Mouse (Mus musculus): ENCODE measurements around the gene Mob1a. TPM values are rescaled to one million over a fixed set of nuclear protein-coding genes. Genes with fewer than 3 reads are reported as not detected.

The Mob1a gene
- 10 to 100 TPM; 36.6 to 42.8 TPM for total RNA-seq (2021)
- long read RNA-seq, experiment 1, full-length matches to known transcripts = 7 of 23 reads
- long read RNA-seq, experiment 1, partial matches to known transcripts = 2 of 23 reads
- long read RNA-seq, experiment 1, other reads (novel, unspliced or antisense) = 14 of 23 reads
- long read RNA-seq, experiment 2, full-length matches to known transcripts = 6 of 17 reads
- long read RNA-seq, experiment 2, partial matches to known transcripts = 1 of 17 reads
- long read RNA-seq, experiment 2, other reads (novel, unspliced or antisense) = 10 of 17 reads

GRCm38 (mm10) chr6:83325525-83326393 is at the start of gene Mob1a, which contains the start of gene Mthfd2:
Mob1a (plus strand) TSS chr6:83326016.
Mthfd2 (minus strand) TSS chr6:83325908.
- DNase-seq (ENCODE audit: low spot score in 2 of 2) = peak; percentile 87 to 94

GRCm38 (mm10) chr6:83277151-83277550 is 48.7 kb upstream of the Mob1a start:
- no peak for DNase-seq (ENCODE audit: low spot score in 2 of 2)

- DNase-seq (ENCODE audit: low spot score in 2 of 2) = no peak
Measured at GRCm38 (mm10) chr6:83278881-83279280, 46.9 kb upstream of the Mob1a start.

- no peak for DNase-seq (ENCODE audit: low spot score in 2 of 2)
Measured at GRCm38 (mm10) chr6:83280256-83280955, 45.4 kb upstream of the Mob1a start.

GRCm38 (mm10) chr6:83300447-83301229 is 25.2 kb upstream of the Mob1a start:
- DNase-seq (ENCODE audit: low spot score in 2 of 2) = no peak

- no peak for DNase-seq (ENCODE audit: low spot score in 2 of 2)
Measured at GRCm38 (mm10) chr6:83301294-83301693, 24.5 kb upstream of the Mob1a start.

GRCm38 (mm10) chr6:83302264-83302663 is 23.6 kb upstream of the Mob1a start:
- DNase-seq (ENCODE audit: low spot score in 2 of 2) = no peak

- DNase-seq (ENCODE audit: low spot score in 2 of 2) = no peak
Measured at GRCm38 (mm10) chr6:83309017-83309416, 16.8 kb upstream of the Mob1a start.

- DNase-seq (ENCODE audit: low spot score in 2 of 2) = no peak
Measured at GRCm38 (mm10) chr6:83311206-83311605, 14.6 kb upstream of the Mob1a start.

GRCm38 (mm10) chr6:83312021-83312420 is 13.8 kb upstream of the Mob1a start:
- DNase-seq (ENCODE audit: low spot score in 2 of 2) = no peak

GRCm38 (mm10) chr6:83312514-83312913 is 13.3 kb upstream of the Mob1a start:
- DNase-seq (ENCODE audit: low spot score in 2 of 2) = no peak

- DNase-seq (ENCODE audit: low spot score in 2 of 2) = no peak
Measured at GRCm38 (mm10) chr6:83315293-83315692, 10.5 kb upstream of the Mob1a start.

- DNase-seq (ENCODE audit: low spot score in 2 of 2) = no peak
Measured at GRCm38 (mm10) chr6:83316022-83316421, 9.8 kb upstream of the Mob1a start.

GRCm38 (mm10) chr6:83317108-83317741 is 8.6 kb upstream of the Mob1a start:
- peak; percentile 81 to 91 for DNase-seq (ENCODE audit: low spot score in 2 of 2)

- no peak for DNase-seq (ENCODE audit: low spot score in 2 of 2)
Measured at GRCm38 (mm10) chr6:83321927-83322326, 3.9 kb upstream of the Mob1a start.

GRCm38 (mm10) chr6:83322794-83323193 is 3.0 kb upstream of the Mob1a start:
- no peak for DNase-seq (ENCODE audit: low spot score in 2 of 2)

- no peak for DNase-seq (ENCODE audit: low spot score in 2 of 2)
Measured at GRCm38 (mm10) chr6:83323652-83324419, 2.0 kb upstream of the Mob1a start.

- no peak for DNase-seq (ENCODE audit: low spot score in 2 of 2)
Measured at GRCm38 (mm10) chr6:83326394-83326736, 549 bp downstream of the Mob1a start.

GRCm38 (mm10) chr6:83326761-83327160 is 945 bp downstream of the Mob1a start:
- DNase-seq (ENCODE audit: low spot score in 2 of 2) = no peak
